Mouse (Mus musculus) ZHBTc4 (cell line): ENCODE measurements around the gene Prl3d1.
"Not testable (repeated sequence)": the region's sequence is repeated elsewhere in the genome, so short reads cannot be mapped to it uniquely, and the experiment has no call there.

Experiments used
- DNase-seq: peaks from one replicate; pipeline ENCODE4 v3.0.0-alpha.2; 2011; ENCODE audit warnings: low read depth, low spot score

The Prl3d1 gene

GRCm38 (mm10) chr13:27093890-27094289 lies at the start of gene Prl3d1:
TSS of gene Prl3d1 (plus strand) at chr13:27094190.
- not testable (repeated sequence) for DNase-seq

DNA sequence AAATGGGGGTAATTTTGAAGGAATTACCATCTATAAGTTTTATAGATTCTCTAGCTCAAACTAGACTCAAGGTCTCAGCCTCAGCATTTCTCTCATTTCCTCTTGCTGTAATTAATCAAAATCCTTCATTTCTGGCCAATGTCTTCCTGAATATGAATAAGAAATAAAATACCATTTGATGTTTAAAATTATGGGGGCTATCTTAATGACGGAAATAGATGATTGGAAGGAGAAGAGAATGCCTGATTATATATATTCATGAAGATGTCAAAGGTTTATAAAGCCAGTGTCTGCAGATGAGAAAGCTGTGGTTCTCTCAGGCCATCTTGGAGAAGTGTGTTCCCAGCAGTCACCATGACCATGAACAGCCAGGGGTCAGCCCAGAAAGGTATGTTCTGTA lies 36.7 kb upstream of the Prl3d1 start, which contains the start of gene Prl:
Prl (plus strand) TSS at position 301 of the 400 bp plus-strand sequence.
- no peak for DNase-seq

DNA sequence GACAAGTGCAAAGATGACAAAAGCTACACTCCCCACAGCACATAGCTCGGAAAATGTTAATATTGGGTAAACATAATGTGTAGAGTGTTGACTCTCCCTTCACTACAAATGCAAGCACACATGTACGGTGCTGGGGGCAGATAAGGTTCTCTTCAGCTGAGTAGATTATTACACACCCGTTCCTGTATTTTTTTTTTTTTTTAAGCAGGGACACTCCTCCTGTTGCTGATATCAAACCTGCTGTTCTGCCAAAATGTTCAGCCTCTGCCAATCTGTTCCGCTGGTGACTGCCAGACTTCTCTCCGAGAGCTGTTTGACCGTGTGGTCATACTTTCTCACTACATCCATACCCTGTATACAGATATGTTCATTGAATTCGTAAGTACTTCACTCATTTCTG lies 34.8 kb upstream of the Prl3d1 start:
- no peak for DNase-seq

- DNase-seq, result not testable (repeated sequence)
These were observed 27.4 kb downstream of the Prl3d1 start, which contains the start of gene Prl3d2 for GRCm38 (mm10) chr13:27121398-27121797. TSS of gene Prl3d2 (plus strand) at chr13:27121698.

DNA sequence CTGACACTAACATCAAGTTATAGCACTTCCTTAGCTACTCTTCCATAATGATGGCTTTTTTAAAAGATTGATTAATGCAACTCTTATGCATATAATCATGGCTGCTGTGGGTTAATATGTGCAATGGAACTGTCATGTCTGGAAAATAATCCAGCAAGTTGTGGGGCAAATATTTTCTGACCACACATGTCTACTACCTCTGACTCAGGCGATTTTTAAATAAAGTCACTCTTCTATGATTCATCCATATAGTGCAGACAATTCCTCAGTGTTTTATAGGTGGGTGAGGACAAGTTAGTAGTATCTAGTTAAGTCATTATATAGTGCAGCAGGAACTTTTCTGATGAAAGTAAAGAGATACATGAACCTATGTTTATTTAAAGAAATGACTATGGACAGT lies 54.3 kb downstream of the Prl3d1 start:
- no peak for DNase-seq
